14 mouse cellular contexts compared by ENCODE assay signal in genomic region chr16:62807249-62807979, GRCm38 (mm10). TPM values are rescaled to one million over a fixed set of nuclear protein-coding genes. Genes with fewer than 3 reads are reported as not detected.
DNase-seq lines count a peak whose midpoint lies in the region; ATAC-seq lines count a peak whose summit lies in the region.
"Had no signal": no experiment of that assay in that cellular context is flagged by ENCODE, and none has a peak within 500 bp of the region (broad histone marks: within the 10 kb centered on the region; RNA-seq: fewer than 3 reads in every experiment).

No protein-coding gene starts in this region.

- H3K9me3 ChIP-seq in hindbrain, embryonic 13.5 days, result no peaks in the 10 kb centered on the region
- no peaks in the 10 kb centered on the region for H3K9me3 ChIP-seq in hindbrain, embryonic 12.5 days (replicated peaks)
- no peaks in the 10 kb centered on the region for H3K9me3 ChIP-seq in neural tube, embryonic 15.5 days (replicated peaks)
- no peaks in the 10 kb centered on the region for H3K9me3 ChIP-seq in midbrain, embryonic 16.5 days (replicated peaks; ENCODE audit: control insufficient read depth, low read length, poor library complexity, severe bottlenecking)
- H3K9me3 ChIP-seq: midbrain, embryonic 12.5 days had no signal

- peaks cover 17% of the 10 kb centered on the region for H3K36me3 ChIP-seq in hindbrain, embryonic 13.5 days
- peaks cover 4% of the 10 kb centered on the region; the same call in 1 of the 2 replicates for H3K36me3 ChIP-seq in hindbrain, embryonic 12.5 days
- H3K36me3 ChIP-seq in neural tube, embryonic 15.5 days, result peaks cover 13% of the 10 kb centered on the region
- H3K36me3 ChIP-seq in midbrain, embryonic 16.5 days (ENCODE audit: control insufficient read depth, insufficient read depth, low read length), result 0 out of 2 replicates have a peak, but pooled peaks cover 2% of the 10 kb centered on the region

- ATAC-seq in hindbrain, embryonic 13.5 days (ENCODE audit: low FRiP score), result 0 out of 2 replicates have a peak, but pooled peaks have one; percentile 46
- ATAC-seq in hindbrain, embryonic 12.5 days (ENCODE audit: low FRiP score), result no peak
- ATAC-seq in granulocyte monocyte progenitor cell, adult 5-6 weeks (replicated peaks; ENCODE audit: poor library complexity, severe bottlenecking), result 0 out of 2 replicates have a peak, but pooled peaks have one; percentile 16
- no peak for ATAC-seq in neural tube, embryonic 15.5 days (ENCODE audit: low FRiP score)
- ATAC-seq in midbrain, embryonic 16.5 days, result no peak

- peaks cover 10% of the 10 kb centered on the region for H3K4me1 ChIP-seq in hindbrain, embryonic 13.5 days (replicated peaks)
- peaks cover 6% of the 10 kb centered on the region; the same call in 1 of the 2 replicates for H3K4me1 ChIP-seq in hindbrain, embryonic 12.5 days
- H3K4me1 ChIP-seq in neural tube, embryonic 15.5 days, result peaks cover 4% of the 10 kb centered on the region; the same call in 1 of the 2 replicates
- no peaks in the 10 kb centered on the region for H3K4me1 ChIP-seq in midbrain, embryonic 16.5 days (ENCODE audit: control insufficient read depth, insufficient read depth, low read length)

- no peak overlapping the region for H3K4me2 ChIP-seq in hindbrain, embryonic 13.5 days
- H3K4me2 ChIP-seq in hindbrain, embryonic 12.5 days (replicated peaks), result no peak overlapping the region
- no peak overlapping the region for H3K4me2 ChIP-seq in neural tube, embryonic 15.5 days
- H3K4me2 ChIP-seq in midbrain, embryonic 16.5 days (ENCODE audit: low read length), result no peak overlapping the region
- H3K4me2 ChIP-seq: midbrain, embryonic 12.5 days had no signal

- peak; percentile 13 for DNase-seq in Muller cell, postnatal 12 days (ENCODE audit: inconsistent ontology term)
- DNase-seq in adrenal gland, postnatal 14 days, result no peak
- DNase-seq in adrenal gland, postnatal 10 days, result no peak
- DNase-seq: cerebellum, adult 2 months; gastrocnemius, adult 2 months; right cerebral cortex, postnatal 25 days had no signal

- H3K9ac ChIP-seq in hindbrain, embryonic 13.5 days, result no peak overlapping the region
- no peak overlapping the region for H3K9ac ChIP-seq in hindbrain, embryonic 12.5 days
- no peak overlapping the region for H3K9ac ChIP-seq in neural tube, embryonic 15.5 days (replicated peaks)
- no peak overlapping the region for H3K9ac ChIP-seq in midbrain, embryonic 16.5 days (ENCODE audit: low read depth, low read length)
- H3K9ac ChIP-seq: midbrain, embryonic 12.5 days had no signal

- H3K27me3 ChIP-seq in hindbrain, embryonic 13.5 days, result no peaks in the 10 kb centered on the region
- no peaks in the 10 kb centered on the region for H3K27me3 ChIP-seq in hindbrain, embryonic 12.5 days
- no peaks in the 10 kb centered on the region for H3K27me3 ChIP-seq in neural tube, embryonic 15.5 days (replicated peaks)
- H3K27me3 ChIP-seq in midbrain, embryonic 16.5 days (ENCODE audit: control insufficient read depth, insufficient read depth, low read depth, low read length), result no peaks in the 10 kb centered on the region
- H3K27me3 ChIP-seq: midbrain, embryonic 12.5 days had no signal

- H3K27ac ChIP-seq in hindbrain, embryonic 13.5 days, result no peak overlapping the region
- no peak overlapping the region for H3K27ac ChIP-seq in hindbrain, embryonic 12.5 days
- H3K27ac ChIP-seq in neural tube, embryonic 15.5 days (replicated peaks), result peak overlapping the region; percentile 11; the same call in 1 of the 2 replicates
- no peak overlapping the region for H3K27ac ChIP-seq in midbrain, embryonic 16.5 days (ENCODE audit: low read length)
- H3K27ac ChIP-seq: gastrocnemius, adult 2 months; midbrain, embryonic 12.5 days had no signal

- WGBS in hindbrain, embryonic 13.5 days, result 64% methylated on average over 8 of the region's 8 CpGs
- 70% methylated on average over 8 of the region's 8 CpGs for WGBS in hindbrain, embryonic 12.5 days
- WGBS in neural tube, embryonic 15.5 days, result 55% methylated on average over 8 of the region's 8 CpGs
- 64% methylated on average over 8 of the region's 8 CpGs for WGBS in midbrain, embryonic 16.5 days

- H3K4me3 ChIP-seq in hindbrain, embryonic 13.5 days, result no peak overlapping the region
- H3K4me3 ChIP-seq in hindbrain, embryonic 12.5 days, result no peak overlapping the region
- H3K4me3 ChIP-seq in neural tube, embryonic 15.5 days (replicated peaks), result no peak overlapping the region
- no peak overlapping the region for H3K4me3 ChIP-seq in midbrain, embryonic 16.5 days (ENCODE audit: low read depth, low read length)
- H3K4me3 ChIP-seq: gastrocnemius, adult 2 months; midbrain, embryonic 12.5 days had no signal

RNA-seq across cellular contexts. Expression of gene Stx19, which starts 7.1 kb away (rescaled TPM):
- polyA plus RNA-seq in hindbrain, embryonic 13.5 days (2015; fragmentation: Nextera tagmentation; extraction: Ambion mirVana), result 0.63 and 0.82 TPM in 2 replicates
- polyA plus RNA-seq in hindbrain, embryonic 12.5 days (2016; fragmentation: Nextera tagmentation; extraction: Ambion mirVana), result 0.48 and 0.50 TPM in 2 replicates
- total RNA-seq in granulocyte monocyte progenitor cell, adult 5-6 weeks (2014; fragmentation: Nextera tagmentation), result not detected in 2 replicates
- total RNA-seq in granulocyte monocyte progenitor cell, adult 5-6 weeks (2017), result not detected in 2 replicates
- polyA plus RNA-seq in neural tube, embryonic 15.5 days (2015; fragmentation: Nextera tagmentation; extraction: Ambion mirVana), result 0.37 and 0.52 TPM in 2 replicates
- not detected in 2 replicates for total RNA-seq in adrenal gland, postnatal 14 days (2021)
- 0.33 and 0.58 TPM in 2 replicates for polyA plus RNA-seq in midbrain, embryonic 16.5 days (2015; fragmentation: Nextera tagmentation; extraction: Ambion mirVana)
- total RNA-seq in adrenal gland, postnatal 10 days (2021), result not detected
- total RNA-seq: gastrocnemius, adult 2 months; MEL had no signal
- polyA plus RNA-seq: cerebellum, adult 2 months; large intestine, adult 2 months had no signal

RNA-seq across cellular contexts. Expression of gene Nsun3, which starts 20.8 kb away (rescaled TPM):
- polyA plus RNA-seq in hindbrain, embryonic 13.5 days (2015; fragmentation: Nextera tagmentation; extraction: Ambion mirVana), result 9.4 and 10.7 TPM in 2 replicates
- polyA plus RNA-seq in hindbrain, embryonic 12.5 days (2016; fragmentation: Nextera tagmentation; extraction: Ambion mirVana), result 10.5 and 12.6 TPM in 2 replicates
- 32.2 and 38.7 TPM in 2 replicates for total RNA-seq in granulocyte monocyte progenitor cell, adult 5-6 weeks (2014; fragmentation: Nextera tagmentation)
- total RNA-seq in granulocyte monocyte progenitor cell, adult 5-6 weeks (2017), result 20.7 and 26.9 TPM in 2 replicates
- 9.4 TPM in 2 replicates for polyA plus RNA-seq in neural tube, embryonic 15.5 days (2015; fragmentation: Nextera tagmentation; extraction: Ambion mirVana)
- total RNA-seq in adrenal gland, postnatal 14 days (2021), result 13.9 and 19.0 TPM in 2 replicates
- polyA plus RNA-seq in midbrain, embryonic 16.5 days (2015; fragmentation: Nextera tagmentation; extraction: Ambion mirVana), result 10.0 and 11.7 TPM in 2 replicates
- 10 to 100 TPM; 17.1 to 20.1 TPM for total RNA-seq in adrenal gland, postnatal 10 days (2021)

RNA-seq across cellular contexts. Expression of gene Arl13b, which starts 39.4 kb away (rescaled TPM):
- 21.3 and 22.6 TPM in 2 replicates for polyA plus RNA-seq in hindbrain, embryonic 13.5 days (2015; fragmentation: Nextera tagmentation; extraction: Ambion mirVana)
- polyA plus RNA-seq in hindbrain, embryonic 12.5 days (2016; fragmentation: Nextera tagmentation; extraction: Ambion mirVana), result 18.6 and 21.0 TPM in 2 replicates
- 6.9 and 10.7 TPM in 2 replicates for total RNA-seq in granulocyte monocyte progenitor cell, adult 5-6 weeks (2014; fragmentation: Nextera tagmentation)
- 7.7 and 8.4 TPM in 2 replicates for total RNA-seq in granulocyte monocyte progenitor cell, adult 5-6 weeks (2017)
- 19.4 and 20.6 TPM in 2 replicates for polyA plus RNA-seq in neural tube, embryonic 15.5 days (2015; fragmentation: Nextera tagmentation; extraction: Ambion mirVana)
- 11.9 and 13.4 TPM in 2 replicates for total RNA-seq in adrenal gland, postnatal 14 days (2021)
- polyA plus RNA-seq in midbrain, embryonic 16.5 days (2015; fragmentation: Nextera tagmentation; extraction: Ambion mirVana), result 13.7 and 14.5 TPM in 2 replicates
- 10 to 100 TPM; 10.6 to 11.3 TPM for total RNA-seq in adrenal gland, postnatal 10 days (2021)

RNA-seq across cellular contexts. Expression of gene Pros1, which starts 46.7 kb away (rescaled TPM):
- polyA plus RNA-seq in hindbrain, embryonic 13.5 days (2015; fragmentation: Nextera tagmentation; extraction: Ambion mirVana), result 12.3 and 12.5 TPM in 2 replicates
- polyA plus RNA-seq in hindbrain, embryonic 12.5 days (2016; fragmentation: Nextera tagmentation; extraction: Ambion mirVana), result 20.1 and 22.4 TPM in 2 replicates
- 1.5 and 3.7 TPM in 2 replicates for total RNA-seq in granulocyte monocyte progenitor cell, adult 5-6 weeks (2014; fragmentation: Nextera tagmentation)
- 7.0 and 9.1 TPM in 2 replicates for total RNA-seq in granulocyte monocyte progenitor cell, adult 5-6 weeks (2017)
- 13.9 and 20.3 TPM in 2 replicates for polyA plus RNA-seq in neural tube, embryonic 15.5 days (2015; fragmentation: Nextera tagmentation; extraction: Ambion mirVana)
- 42.1 and 47.9 TPM in 2 replicates for total RNA-seq in adrenal gland, postnatal 14 days (2021)
- 8.5 and 9.8 TPM in 2 replicates for polyA plus RNA-seq in midbrain, embryonic 16.5 days (2015; fragmentation: Nextera tagmentation; extraction: Ambion mirVana)
- 10 to 100 TPM; 38.5 to 42.0 TPM for total RNA-seq in adrenal gland, postnatal 10 days (2021)

Comparison
In these comparisons a context has a peak if more than half of its experiments do, and no peak if none do; other contexts are left out.
1. ATAC-seq: peak in hindbrain, embryonic 13.5 days (single experiment) and granulocyte monocyte progenitor cell, adult 5-6 weeks (single experiment); none in hindbrain, embryonic 12.5 days (single experiment), neural tube, embryonic 15.5 days (single experiment) and midbrain, embryonic 16.5 days (single experiment).